Mouse (Mus musculus) left cerebral cortex, adult 11 months (tissue): ENCODE results near the gene Mrpl37.
"Not testable (repeated sequence)": the region's sequence is repeated elsewhere in the genome, so short reads cannot be mapped to it uniquely, and the experiment has no call there.

Experiments
- DNase-seq: peaks from one replicate; pipeline ENCODE4 v3.0.0; 2022; ENCODE audit warnings: low spot score

The Mrpl37 gene

DNA sequence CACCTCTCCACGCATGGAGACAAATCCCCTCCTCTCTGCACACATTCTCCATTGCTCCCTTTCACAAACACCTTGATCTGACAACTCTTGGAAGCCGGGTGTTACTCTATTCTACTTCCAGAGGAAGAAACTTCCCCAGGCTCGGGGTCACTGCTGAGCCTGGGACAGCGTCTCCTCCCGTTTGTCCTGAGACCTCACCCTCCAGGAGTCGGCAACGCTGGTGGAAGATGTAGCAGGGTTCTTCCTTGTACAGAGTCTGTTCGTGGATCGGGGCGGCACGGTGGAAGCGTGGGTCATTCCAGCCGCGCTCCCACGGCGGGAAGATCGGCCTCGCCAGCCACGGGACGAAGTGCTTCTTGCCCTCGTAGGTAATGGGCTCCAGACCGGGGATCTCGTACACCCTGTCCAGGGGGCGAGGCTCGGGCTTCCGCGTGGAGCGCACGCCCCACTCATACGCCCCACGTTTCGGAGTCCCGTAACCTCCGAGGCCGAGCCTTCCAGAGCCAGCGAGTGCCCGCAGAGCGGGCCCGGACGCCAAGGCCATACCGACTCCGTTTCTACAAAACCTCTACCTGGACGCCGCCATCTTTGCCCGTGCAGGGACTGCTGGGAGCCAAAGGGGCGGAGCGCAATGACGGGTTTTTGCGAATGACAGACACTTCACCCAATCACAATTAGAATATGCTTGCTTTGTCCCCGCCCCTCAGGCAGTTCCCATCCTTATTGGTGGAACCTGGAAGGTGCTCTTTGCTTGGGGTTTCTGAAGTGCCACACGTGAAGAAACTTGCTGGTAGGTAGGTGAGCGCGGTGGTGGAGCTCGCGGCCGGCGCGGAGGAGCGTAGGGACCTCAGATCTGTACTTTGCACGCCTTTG lies at the start of gene Mrpl37, which contains the start of gene Cyb5rl:
Mrpl37 (minus strand) TSS at position 617 of the 873 bp plus-strand sequence.
Cyb5rl (plus strand) TSS at position 737 of the 873 bp plus-strand sequence.
- DNase-seq = peak; percentile 97

- no peak for DNase-seq
Measured at GRCm38 (mm10) chr4:107114278-107114677, 47.6 kb upstream of the Mrpl37 start.

GRCm38 (mm10) chr4:107109181-107109580 lies 42.5 kb upstream of the Mrpl37 start:
- DNase-seq = not testable (repeated sequence)

DNA sequence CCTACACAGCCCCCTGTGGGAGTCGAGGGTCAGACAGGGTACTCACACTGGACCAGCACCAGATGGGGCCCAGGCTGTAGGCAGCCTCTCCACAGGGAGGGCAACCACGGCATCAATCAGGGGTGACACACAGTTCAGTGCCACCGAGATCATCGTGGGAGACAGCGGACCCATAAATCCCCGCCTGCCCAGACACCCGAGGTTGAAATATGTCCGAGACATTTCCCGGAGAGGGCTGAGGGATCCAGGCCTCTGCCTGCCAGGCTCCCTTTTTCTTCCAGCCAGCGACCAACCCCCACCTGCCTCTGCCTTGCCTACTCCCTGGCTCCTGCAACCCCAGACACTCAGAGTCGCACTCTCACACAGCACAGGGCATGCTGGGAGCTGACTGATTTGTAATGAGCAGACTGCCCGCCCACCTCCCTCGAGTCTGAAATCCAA lies 41.6 kb upstream of the Mrpl37 start:
- DNase-seq = no peak

GRCm38 (mm10) chr4:107106777-107107176 lies 40.1 kb upstream of the Mrpl37 start:
- DNase-seq = no peak

- DNase-seq = no peak
Measured at GRCm38 (mm10) chr4:107102220-107102619, 35.6 kb upstream of the Mrpl37 start.

GRCm38 (mm10) chr4:107098791-107099525 lies 32.3 kb upstream of the Mrpl37 start:
- DNase-seq = no peak

DNA sequence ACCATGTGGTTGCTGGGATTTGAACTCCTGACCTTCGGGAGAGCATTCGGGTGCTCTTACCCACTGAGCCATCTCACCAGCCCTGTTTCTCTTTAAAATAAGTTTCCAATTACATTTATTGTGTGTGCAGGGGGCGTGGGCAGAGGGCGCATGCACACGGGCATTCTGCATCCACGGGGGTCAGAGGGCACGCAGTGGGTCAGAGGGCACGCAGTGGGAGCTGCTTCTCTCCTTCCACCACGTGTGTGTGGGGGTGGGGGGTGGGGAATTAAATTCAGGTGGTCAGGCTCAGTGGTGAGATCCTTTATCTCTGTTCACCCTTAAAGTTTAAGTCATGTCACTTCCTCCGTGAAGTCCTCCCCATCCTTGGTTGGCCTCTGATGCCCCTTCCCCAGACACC lies 31.7 kb upstream of the Mrpl37 start:
- no peak for DNase-seq

DNA sequence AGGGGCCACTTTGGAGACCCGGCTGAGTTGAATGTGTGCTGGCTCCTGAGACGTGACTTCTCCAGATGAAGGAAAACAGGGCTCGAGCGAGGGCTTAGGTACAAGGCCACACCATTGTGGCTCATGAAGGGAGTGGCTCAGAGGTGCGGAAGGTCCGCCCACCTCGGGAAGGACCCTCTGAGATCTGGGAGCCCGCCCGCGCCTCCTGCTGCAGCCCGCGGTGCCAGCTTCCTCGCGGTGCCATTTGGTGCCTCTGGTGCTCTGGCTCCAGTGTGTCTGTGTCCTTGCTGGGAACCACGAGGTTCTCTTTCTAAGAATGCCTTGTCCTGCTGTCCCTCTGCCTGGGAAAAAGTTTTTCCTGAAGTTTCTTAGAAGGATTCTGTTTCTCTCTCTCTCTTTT lies 31.2 kb upstream of the Mrpl37 start:
- DNase-seq = no peak

DNA sequence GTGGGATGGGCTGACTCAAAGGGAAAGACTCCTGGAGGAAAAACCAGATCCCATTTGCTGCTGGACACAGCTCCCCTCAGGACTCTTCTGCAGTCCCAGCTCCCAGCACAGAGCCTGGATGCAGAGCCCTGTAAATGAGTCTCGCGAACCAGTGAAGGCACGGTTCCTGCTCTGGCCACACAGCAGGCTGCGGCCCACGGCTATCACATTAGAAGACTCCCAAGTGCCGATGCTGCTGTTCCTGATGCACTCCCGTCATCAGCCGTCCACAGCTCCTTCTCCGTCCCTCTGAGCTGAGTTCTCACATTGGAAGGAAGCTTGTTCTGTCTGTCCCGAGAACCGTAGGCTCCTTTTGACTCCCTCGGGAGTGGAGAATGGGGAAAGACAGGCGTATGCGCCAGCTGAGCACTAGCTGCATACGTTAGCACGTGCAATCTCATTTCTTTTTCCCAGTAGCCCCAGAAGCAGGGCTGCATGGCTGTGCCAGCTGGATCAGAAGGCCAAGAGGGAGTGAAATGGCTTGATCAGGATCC lies 30.2 kb upstream of the Mrpl37 start, which contains the start of gene Cdcp2:
Cdcp2 (plus strand) TSS at position 51 of the 533 bp plus-strand sequence.
- DNase-seq = no peak

GRCm38 (mm10) chr4:107096043-107096442 lies 29.4 kb upstream of the Mrpl37 start:
- no peak for DNase-seq

GRCm38 (mm10) chr4:107094484-107095187 lies 28.0 kb upstream of the Mrpl37 start:
- no peak for DNase-seq

- no peak for DNase-seq
Measured at GRCm38 (mm10) chr4:107091696-107092095, 25.0 kb upstream of the Mrpl37 start.

- peak; percentile 83 for DNase-seq
Measured at GRCm38 (mm10) chr4:107084858-107085257, 18.2 kb upstream of the Mrpl37 start.

GRCm38 (mm10) chr4:107084343-107084742 lies 17.7 kb upstream of the Mrpl37 start:
- no peak for DNase-seq

DNA sequence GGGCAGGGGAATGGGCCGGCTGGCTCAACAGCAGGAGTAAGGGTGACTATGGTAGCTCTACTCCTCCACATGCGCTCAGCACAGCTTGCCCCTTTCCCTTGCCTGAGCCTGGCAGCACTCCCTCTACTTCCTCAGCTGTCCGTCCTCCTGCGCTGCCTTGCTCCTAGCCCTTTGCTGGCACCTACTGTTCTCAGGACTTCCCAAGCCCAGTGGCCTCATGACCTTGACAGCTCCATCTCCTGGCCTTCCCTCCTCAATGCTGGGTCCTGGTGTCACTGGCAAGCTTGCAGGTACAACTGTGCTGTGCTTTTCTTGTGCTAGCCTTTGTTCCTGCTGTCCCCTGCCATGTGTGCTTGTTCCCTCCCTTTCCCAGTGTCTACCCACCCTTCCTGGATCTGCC lies 16.5 kb upstream of the Mrpl37 start:
- no peak for DNase-seq

GRCm38 (mm10) chr4:107082185-107082584 lies 15.5 kb upstream of the Mrpl37 start:
- DNase-seq = no peak

DNA sequence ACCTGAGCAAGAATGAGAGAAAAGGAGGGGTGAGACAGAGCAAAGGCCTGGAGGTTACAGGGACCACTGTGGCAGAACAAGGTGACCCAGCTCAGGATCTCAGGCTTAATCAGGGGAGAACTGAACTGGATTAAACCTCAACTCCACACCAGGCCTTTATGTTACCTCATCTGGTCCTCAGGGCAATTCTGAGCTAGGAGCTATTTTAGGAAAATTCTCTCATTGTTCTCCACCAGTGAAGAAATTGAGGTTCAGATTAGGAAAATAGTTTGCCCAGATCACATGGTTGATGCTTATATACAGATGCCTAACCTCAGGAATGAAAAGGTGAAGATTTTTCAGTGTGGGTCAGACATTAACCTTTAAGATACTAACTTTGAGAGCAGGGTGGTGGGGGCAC lies 13.0 kb upstream of the Mrpl37 start:
- DNase-seq = no peak

DNA sequence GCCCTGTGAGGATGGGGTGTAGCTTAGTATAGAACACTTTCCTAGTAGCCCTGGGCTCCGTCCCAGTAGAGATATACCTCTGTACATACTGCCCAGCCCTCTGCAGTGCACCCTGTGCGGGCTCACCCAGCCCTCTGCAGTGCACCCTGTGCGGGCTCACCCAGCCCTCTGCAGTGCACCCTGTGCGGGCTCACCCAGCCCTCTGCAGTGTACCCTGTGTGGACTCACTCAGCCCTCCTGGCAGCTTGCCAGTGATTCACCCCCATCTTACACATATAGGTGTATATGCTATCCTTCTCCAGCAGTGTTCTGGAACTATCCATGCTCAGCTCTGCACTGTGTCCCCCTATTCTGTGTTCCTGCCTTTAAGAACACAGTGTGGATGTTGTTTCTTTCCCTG lies 12.2 kb upstream of the Mrpl37 start:
- DNase-seq = no peak

- no peak for DNase-seq
Measured at GRCm38 (mm10) chr4:107075456-107075855, 8.8 kb upstream of the Mrpl37 start.

- no peak for DNase-seq
Measured at GRCm38 (mm10) chr4:107072343-107072742, 5.7 kb upstream of the Mrpl37 start.
